Mouse (Mus musculus): ENCODE measurements around the gene Ssr3. TPM values are rescaled to one million over a fixed set of nuclear protein-coding genes. Genes with fewer than 3 reads are reported as not detected.
A peak's percentile ranks its signal among the peaks of the same experiment; 100 is the strongest.

Gene Ssr3
- 138 TPM in 2 replicates for polyA plus RNA-seq (2016; fragmentation: Nextera tagmentation; extraction: Ambion mirVana)

DNA sequence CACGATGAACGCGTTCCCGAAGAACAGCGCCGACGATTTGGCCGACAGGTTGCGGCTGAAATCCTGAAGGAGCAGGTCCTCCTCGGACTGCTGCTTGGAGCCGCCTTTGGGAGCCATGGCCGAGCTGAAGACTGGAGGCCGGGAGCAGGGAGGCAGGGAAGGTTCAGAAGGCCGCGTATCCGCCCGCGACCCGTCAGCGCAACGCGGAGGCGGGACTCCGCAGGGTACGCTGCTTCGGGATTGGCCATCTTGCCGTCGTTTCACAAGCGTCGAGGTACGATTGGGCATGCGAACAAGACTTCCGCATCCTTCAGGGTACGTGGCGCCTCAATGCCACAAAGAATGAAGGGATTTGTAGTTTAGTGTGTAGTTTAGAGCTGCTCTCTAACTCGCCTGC, at the start of gene Ssr3:
Ssr3 (minus strand) TSS at position 203 of the 397 bp plus-strand sequence.
- Histone ChIP-seq H3K36me3 (peaks cover 29% of the 10 kb centered on the region), H3K27me3 (replicated peaks) (no peaks in the 10 kb centered on the region), H3K27ac (peak within 1 kb of the TSS; percentile 72), H3K4me3 (peak within 1 kb of the TSS; percentile 82), H3K9ac (peak within 1 kb of the TSS; percentile 78), H3K4me2 (peak within 1 kb of the TSS; percentile 80), H3K4me1 (peaks cover 13% of the 10 kb centered on the region), H3K9me3 (replicated peaks) (no peaks in the 10 kb centered on the region)
- peak; percentile 99 for ATAC-seq
- under 1% methylated on average over 36 of the region's 36 CpGs for WGBS (ENCODE audit: insufficient replicate concordance)

DNA sequence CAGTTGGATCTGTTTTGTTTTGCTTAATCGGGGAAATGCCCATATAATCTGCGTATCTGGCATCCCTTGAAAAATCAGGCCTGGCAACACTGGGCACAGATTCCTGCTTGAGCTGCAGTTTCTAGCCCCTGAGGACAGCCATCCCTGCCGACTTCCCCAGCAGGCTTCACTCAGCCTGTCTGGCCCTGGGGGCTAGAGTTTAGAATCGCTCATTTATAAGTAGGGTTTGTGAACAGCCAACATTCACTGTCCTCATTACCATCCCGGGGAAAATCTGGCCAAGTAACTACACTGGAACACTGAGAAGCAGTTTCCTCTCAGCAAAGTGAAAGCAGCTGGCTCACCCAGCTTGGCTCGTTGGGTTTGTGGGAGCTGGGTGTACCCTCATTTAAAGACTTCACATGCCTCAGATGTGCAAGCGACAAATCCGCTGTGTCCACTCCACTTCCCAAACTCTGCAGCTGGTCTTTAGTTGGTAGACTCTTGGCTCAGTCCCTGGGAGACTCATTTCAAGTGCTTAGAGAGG, 49.2 kb upstream of the Ssr3 start:
- Histone ChIP-seq H3K4me3 (no peak overlapping the region), H3K4me1 (no peaks in the 10 kb centered on the region), H3K4me2 (no peak overlapping the region), H3K36me3 (no peaks in the 10 kb centered on the region), H3K9me3 (replicated peaks) (no peaks in the 10 kb centered on the region), H3K9ac (no peak overlapping the region), H3K27ac (no peak overlapping the region), H3K27me3 (replicated peaks) (no peaks in the 10 kb centered on the region)
- no peak for ATAC-seq
- 65% methylated on average over 8 of the region's 8 CpGs for WGBS (ENCODE audit: insufficient replicate concordance)

DNA sequence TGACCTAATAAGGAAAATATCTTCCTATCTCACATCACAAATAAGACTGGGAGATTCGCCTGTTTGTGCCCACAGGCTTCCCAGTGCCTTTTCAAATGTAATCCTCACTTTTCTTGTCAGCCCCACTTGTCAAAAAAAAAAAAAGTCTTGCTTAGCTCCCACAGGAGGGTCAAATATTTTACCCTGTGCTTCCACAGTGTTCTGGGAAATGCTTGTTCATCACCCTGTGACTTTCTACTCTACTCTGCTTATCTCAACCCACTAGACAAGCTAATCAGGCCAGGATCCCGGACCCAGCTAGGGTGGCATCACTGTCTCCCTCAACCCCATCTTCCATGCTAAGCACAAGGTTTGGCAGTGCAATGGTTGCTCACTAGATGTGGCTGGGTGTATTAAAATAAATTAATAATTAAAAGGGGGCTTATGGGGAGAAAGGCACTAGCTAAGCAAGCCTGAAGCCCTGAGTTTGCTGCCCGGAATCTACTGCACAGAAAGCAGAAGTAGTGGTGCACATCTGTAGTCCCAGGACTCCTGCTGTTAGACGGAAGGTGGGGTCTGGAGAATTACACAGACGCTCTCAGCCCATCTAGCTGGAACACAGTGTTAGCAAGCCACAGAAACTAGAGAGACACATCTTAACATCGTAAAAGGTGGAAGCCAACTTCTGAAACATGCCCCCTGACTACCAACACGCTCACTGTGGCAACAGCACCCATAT, 46.2 kb upstream of the Ssr3 start:
- no peaks in the 10 kb centered on the region for H3K27me3 ChIP-seq (replicated peaks)
- no peaks in the 10 kb centered on the region for H3K4me1 ChIP-seq
- no peak overlapping the region for H3K4me3 ChIP-seq
- no peak overlapping the region for H3K4me2 ChIP-seq
- 31% methylated on average over 7 of the region's 7 CpGs for WGBS (ENCODE audit: insufficient replicate concordance)
- no peak overlapping the region for H3K9ac ChIP-seq
- no peaks in the 10 kb centered on the region for H3K9me3 ChIP-seq (replicated peaks)
- no peaks in the 10 kb centered on the region for H3K36me3 ChIP-seq
- H3K27ac ChIP-seq, result no peak overlapping the region
- no peak for ATAC-seq

DNA sequence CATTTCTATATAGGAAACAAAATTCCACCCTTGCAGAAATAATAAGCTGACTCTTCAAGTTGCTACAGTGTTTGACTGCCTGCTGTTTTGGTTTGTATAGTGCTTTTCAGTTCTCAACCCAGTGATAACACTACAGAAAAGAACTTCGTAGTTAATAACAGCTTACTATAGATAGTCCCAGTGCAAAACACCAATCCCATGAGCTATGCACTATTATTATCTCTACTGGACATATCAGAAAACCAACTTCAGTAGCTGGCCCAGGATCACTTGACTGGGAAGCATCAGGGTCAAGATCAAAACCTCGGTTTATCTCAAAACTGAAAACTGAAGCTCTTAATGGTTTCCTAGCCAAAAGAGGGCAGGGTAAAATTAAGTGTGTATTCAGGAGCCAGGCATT, 43.4 kb upstream of the Ssr3 start:
- no peaks in the 10 kb centered on the region for H3K27me3 ChIP-seq (replicated peaks)
- no peak overlapping the region for H3K27ac ChIP-seq
- ATAC-seq, result no peak

DNA sequence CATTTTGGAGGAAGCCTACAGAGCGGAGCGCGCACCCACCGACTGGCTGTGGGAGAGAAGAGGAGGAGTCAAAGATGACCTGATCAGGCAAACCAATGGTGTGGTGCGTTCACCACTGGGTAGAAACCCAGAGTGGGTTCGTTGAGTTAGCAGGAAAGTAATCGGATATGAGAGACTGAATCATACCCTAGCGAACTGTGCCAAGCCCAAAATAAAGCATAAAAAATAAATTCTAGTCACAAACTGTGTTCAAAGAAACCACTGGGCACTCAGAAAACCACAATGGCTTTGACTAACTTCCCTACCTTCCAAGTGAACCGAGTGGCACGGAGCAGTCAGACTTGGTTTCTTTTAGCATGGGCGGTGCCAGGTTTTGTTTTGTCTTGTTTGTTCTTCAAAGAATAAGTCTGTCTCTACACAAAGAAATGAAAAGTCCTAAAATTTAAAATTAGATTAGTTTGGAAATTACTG, 42.7 kb upstream of the Ssr3 start:
- Histone ChIP-seq H3K27me3 (replicated peaks) (no peaks in the 10 kb centered on the region), H3K4me1 (no peaks in the 10 kb centered on the region), H3K4me2 (no peak overlapping the region), H3K4me3 (no peak overlapping the region), H3K9me3 (replicated peaks) (no peaks in the 10 kb centered on the region), H3K9ac (no peak overlapping the region), H3K27ac (no peak overlapping the region), H3K36me3 (no peaks in the 10 kb centered on the region)
- WGBS (ENCODE audit: insufficient replicate concordance), result 64% methylated on average over 11 of the region's 11 CpGs
- ATAC-seq, result no peak

More for the DNA sequence above, 43.4 kb upstream of the Ssr3 start:
- no peaks in the 10 kb centered on the region for H3K4me1 ChIP-seq
- H3K9ac ChIP-seq, result no peak overlapping the region
- H3K4me2 ChIP-seq, result no peak overlapping the region
- no peaks in the 10 kb centered on the region for H3K9me3 ChIP-seq (replicated peaks)
- H3K36me3 ChIP-seq, result no peaks in the 10 kb centered on the region
- WGBS (ENCODE audit: insufficient replicate concordance), result 34% methylated on average over 2 of the region's 2 CpGs
- no peak overlapping the region for H3K4me3 ChIP-seq

DNA sequence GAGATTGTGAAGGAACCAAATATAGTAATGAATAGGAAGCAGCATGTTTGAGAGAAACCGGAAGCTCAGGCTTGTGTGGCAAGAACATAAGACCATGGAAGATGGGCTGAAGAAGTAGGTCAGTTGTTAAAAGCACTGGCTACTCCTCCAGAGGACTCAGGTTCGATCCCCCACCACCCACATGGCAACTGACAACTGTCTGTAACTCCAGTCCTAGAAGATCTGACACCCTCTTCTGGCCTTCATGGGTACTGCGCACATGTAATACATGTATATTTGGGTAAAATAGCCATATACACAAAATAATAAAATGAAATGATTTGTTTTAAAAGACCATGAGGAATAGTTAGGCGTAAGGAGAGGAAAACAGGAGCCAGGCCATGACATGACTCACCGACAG, 39.8 kb upstream of the Ssr3 start:
- Histone ChIP-seq H3K9ac (no peak overlapping the region), H3K4me1 (no peaks in the 10 kb centered on the region), H3K27ac (no peak overlapping the region), H3K9me3 (replicated peaks) (no peaks in the 10 kb centered on the region), H3K4me2 (no peak overlapping the region), H3K27me3 (replicated peaks) (no peaks in the 10 kb centered on the region), H3K4me3 (no peak overlapping the region), H3K36me3 (no peaks in the 10 kb centered on the region)
- ATAC-seq, result no peak
- 74% methylated on average over 5 of the region's 5 CpGs for WGBS (ENCODE audit: insufficient replicate concordance)

DNA sequence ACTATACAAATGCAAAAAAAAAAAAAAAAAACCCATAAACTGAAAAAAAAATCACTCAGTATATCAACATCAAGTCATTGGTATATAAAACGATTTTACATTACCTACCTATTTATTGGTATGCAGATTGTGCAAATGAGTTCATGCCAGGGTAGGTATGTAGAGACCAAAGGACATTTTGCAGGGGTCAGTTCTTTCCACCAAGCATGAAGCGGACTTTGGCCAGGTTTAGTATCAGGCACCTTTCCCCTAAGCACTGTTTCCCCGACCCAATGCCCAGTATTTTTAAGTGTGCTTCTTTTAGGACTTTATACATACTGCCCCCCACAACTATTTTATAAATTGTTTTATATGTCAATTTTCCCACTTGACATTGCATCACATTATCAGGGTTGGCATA, 27.3 kb upstream of the Ssr3 start:
- ATAC-seq, result no peak
- no peak overlapping the region for H3K4me2 ChIP-seq
- H3K4me1 ChIP-seq, result peaks cover 4% of the 10 kb centered on the region; the same call in 1 of the 2 replicates
- no peaks in the 10 kb centered on the region for H3K9me3 ChIP-seq (replicated peaks)
- no peaks in the 10 kb centered on the region for H3K36me3 ChIP-seq
- 62% methylated on average over 3 of the region's 3 CpGs for WGBS (ENCODE audit: insufficient replicate concordance)
- H3K27ac ChIP-seq, result no peak overlapping the region
- no peak overlapping the region for H3K9ac ChIP-seq
- H3K4me3 ChIP-seq, result no peak overlapping the region
- no peaks in the 10 kb centered on the region for H3K27me3 ChIP-seq (replicated peaks)

DNA sequence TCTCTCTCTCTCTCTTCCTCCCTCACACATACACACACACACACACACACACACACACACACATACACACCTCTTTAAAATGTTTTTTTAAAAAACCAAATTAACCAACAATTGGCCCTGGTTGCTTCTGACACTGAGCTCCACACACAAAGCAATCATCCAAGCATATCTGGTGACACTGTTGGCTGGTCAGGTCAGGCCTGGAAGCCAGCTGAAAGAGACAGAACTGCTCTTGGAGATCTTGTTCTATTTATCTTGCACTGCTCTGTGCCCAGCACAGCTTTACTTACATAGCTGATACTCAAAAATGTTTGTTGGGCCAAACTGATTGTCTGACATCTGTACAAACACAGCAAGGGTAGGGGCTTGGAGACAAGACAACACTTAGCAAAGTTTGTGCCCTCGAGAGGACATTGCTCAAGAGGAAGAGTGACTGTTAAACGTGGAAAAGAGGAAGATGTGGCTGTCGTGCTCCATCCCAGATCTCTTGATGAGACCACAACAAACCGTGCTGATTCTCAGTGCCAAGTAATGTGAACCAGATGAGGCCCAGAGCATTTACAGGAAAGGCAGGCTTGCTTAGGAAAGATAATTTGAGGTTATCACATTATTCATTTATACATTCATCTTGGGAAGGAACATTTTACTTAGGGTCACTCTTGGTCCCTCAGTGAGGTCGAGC, 25.6 kb upstream of the Ssr3 start:
- Histone ChIP-seq H3K4me2 (no peak overlapping the region), H3K9ac (no peak overlapping the region), H3K4me1 (peaks cover 4% of the 10 kb centered on the region; the same call in 1 of the 2 replicates), H3K27ac (no peak overlapping the region), H3K4me3 (no peak overlapping the region), H3K9me3 (replicated peaks) (no peaks in the 10 kb centered on the region), H3K36me3 (no peaks in the 10 kb centered on the region), H3K27me3 (replicated peaks) (no peaks in the 10 kb centered on the region)
- 15% methylated on average over 5 of the region's 5 CpGs for WGBS (ENCODE audit: insufficient replicate concordance)
- no peak for ATAC-seq

DNA sequence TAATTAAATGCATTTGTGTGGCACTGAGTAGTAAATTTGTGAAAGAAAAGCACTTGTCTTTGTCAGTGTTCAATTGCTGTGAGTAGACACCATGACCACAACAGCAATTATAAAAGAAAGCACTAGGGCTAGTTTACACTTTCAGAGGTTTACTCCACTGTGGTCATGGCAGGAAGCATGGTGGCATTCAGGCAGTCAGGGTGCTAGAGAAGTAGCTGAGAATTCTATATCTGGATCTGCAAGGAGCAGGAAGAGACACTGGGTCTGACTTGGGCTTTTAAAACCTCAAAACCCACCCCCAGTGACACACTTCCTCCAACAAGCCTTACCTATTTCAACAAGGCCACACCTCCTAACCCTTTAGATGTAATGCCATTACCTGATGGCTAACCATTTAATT, 24.1 kb upstream of the Ssr3 start:
- H3K4me3 ChIP-seq, result no peak overlapping the region
- H3K9me3 ChIP-seq (replicated peaks), result no peaks in the 10 kb centered on the region
- no peak for ATAC-seq

DNA sequence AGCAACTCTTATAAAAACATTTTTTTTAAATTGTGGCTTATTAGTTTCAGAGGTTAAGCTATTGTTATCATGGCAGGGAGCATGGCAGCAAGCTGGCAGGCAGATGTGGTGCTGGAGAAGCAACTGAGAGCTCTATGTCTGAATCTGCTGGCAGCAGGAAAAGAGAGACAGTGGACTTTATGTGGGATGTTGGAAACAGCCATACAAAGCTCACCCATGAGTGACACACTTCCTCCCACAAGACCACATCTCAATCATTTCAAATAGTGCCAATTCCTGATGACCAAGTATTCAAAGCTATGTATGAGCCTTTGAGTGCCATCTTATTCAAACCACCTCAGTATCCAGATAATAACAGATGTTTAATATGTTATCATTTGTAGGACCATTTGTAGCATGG, 15.5 kb upstream of the Ssr3 start:
- H3K36me3 ChIP-seq, result no peaks in the 10 kb centered on the region
- H3K27ac ChIP-seq, result no peak overlapping the region
- no peak overlapping the region for H3K9ac ChIP-seq
- H3K9me3 ChIP-seq (replicated peaks), result no peaks in the 10 kb centered on the region
- no peak overlapping the region for H3K4me2 ChIP-seq
- no peak for ATAC-seq
- H3K27me3 ChIP-seq (replicated peaks), result no peaks in the 10 kb centered on the region
- no peak overlapping the region for H3K4me3 ChIP-seq
- H3K4me1 ChIP-seq, result no peaks in the 10 kb centered on the region

More for the DNA sequence above, 24.1 kb upstream of the Ssr3 start:
- no peaks in the 10 kb centered on the region for H3K27me3 ChIP-seq (replicated peaks)
- no peaks in the 10 kb centered on the region for H3K36me3 ChIP-seq
- H3K4me1 ChIP-seq, result peaks cover 4% of the 10 kb centered on the region; the same call in 1 of the 2 replicates
- no peak overlapping the region for H3K27ac ChIP-seq
- no peak overlapping the region for H3K9ac ChIP-seq
- H3K4me2 ChIP-seq, result no peak overlapping the region

DNA sequence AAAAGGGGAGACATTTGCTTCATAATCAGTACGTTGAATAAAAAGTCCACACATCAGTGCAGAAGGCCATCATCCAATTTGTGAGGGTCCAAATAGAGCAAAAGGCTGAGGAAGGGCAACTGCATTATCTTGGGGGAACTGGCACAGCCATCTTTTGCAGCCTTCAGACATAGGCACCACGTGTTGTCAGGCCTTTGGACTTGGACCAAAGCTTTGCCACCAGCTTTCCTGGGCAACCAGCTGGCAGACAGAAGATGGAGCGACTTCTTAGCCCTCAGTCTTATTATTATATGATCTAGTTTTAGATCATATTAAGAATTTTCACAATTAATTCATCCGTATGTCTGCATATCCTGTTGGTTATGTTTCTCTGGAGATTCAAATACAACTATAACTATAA, 13.4 kb upstream of the Ssr3 start:
- no peak overlapping the region for H3K9ac ChIP-seq
- H3K9me3 ChIP-seq (replicated peaks), result no peaks in the 10 kb centered on the region
- 61% methylated on average over 4 of the region's 4 CpGs for WGBS (ENCODE audit: insufficient replicate concordance)
- H3K4me1 ChIP-seq, result no peaks in the 10 kb centered on the region
- no peak overlapping the region for H3K4me2 ChIP-seq
- H3K27ac ChIP-seq, result no peak overlapping the region
- H3K36me3 ChIP-seq, result no peaks in the 10 kb centered on the region
- no peak for ATAC-seq
- H3K27me3 ChIP-seq (replicated peaks), result no peaks in the 10 kb centered on the region
- H3K4me3 ChIP-seq, result no peak overlapping the region

DNA sequence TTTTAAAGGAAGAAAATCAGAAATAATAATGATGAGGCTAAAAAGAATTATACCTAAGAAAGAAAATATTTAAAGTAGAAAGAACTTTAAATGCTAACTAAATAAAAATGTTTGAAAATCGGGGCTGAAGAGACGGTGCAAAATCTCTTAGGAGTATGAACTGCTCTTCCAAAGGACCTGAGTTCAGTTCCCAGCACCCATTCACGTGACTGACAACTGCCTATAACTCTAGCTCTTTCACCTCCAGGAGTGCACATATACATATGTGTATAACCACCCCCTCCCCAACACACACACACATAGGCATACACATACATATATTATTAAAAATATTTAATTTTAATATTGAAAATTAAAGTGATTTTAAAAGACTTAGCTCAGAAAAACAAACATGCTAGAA, 5.1 kb upstream of the Ssr3 start:
- Histone ChIP-seq H3K4me1 (peaks cover 3% of the 10 kb centered on the region; the same call in 1 of the 2 replicates), H3K4me3 (no peak overlapping the region), H3K27me3 (replicated peaks) (no peaks in the 10 kb centered on the region), H3K9me3 (replicated peaks) (no peaks in the 10 kb centered on the region), H3K27ac (no peak overlapping the region), H3K9ac (no peak overlapping the region), H3K4me2 (no peak overlapping the region), H3K36me3 (no peaks in the 10 kb centered on the region)
- ATAC-seq, result no peak
- WGBS (ENCODE audit: insufficient replicate concordance), result 78% methylated on average over 3 of the region's 3 CpGs

Measured in liver, embryonic 12.5 days (tissue).